Mouse (Mus musculus): ENCODE data around the gene Pde4a. TPM values are rescaled to one million over a fixed set of nuclear protein-coding genes. Genes with fewer than 3 reads are reported as not detected.
A peak's percentile ranks its signal among the peaks of the same experiment; 100 is the strongest.

Pde4a gene
- polyA plus RNA-seq, 1 experiment, result 9.0 TPM

GRCm38 (mm10) chr9:21238733-21239464 is 73.4 kb downstream of the Pde4a start, which contains the start of gene Keap1:
Keap1 (minus strand) TSS chr9:21239361.
- Histone ChIP-seq H3K27ac (ENCODE audit: insufficient read depth, low read depth, low read length) (peak within 1 kb of the TSS; percentile 93), H3K4me3 (ENCODE audit: insufficient read depth, low read depth, low read length) (peak within 1 kb of the TSS; percentile 91), H3K27me3 (replicated peaks; ENCODE audit: control insufficient read depth, insufficient read depth, low read length) (peaks cover 1% of the 10 kb centered on the region; the same call in 1 of the 2 replicates), H3K36me3 (ENCODE audit: control insufficient read depth, insufficient read depth, low read length) (no peaks in the 10 kb centered on the region), H3K4me1 (ENCODE audit: control insufficient read depth, insufficient read depth, low read length) (peaks cover 18% of the 10 kb centered on the region)
- peak; percentile 7 for TF ChIP-seq POLR2A (IDR thresholded peaks at IDR 0.05; ENCODE audit: low read depth, low read length)
- TF ChIP-seq CTCF (conservative IDR thresholded peaks at IDR 0.05; ENCODE audit: insufficient read depth, insufficient read length, low read depth, low read length), result no peak
- DNase-seq, result peak; percentile 87
- WGBS, result under 1% methylated on average over 87 of the region's 90 CpGs

- peak overlapping the region; percentile 93 for H3K27ac ChIP-seq (ENCODE audit: insufficient read depth, low read depth, low read length)
- H3K4me3 ChIP-seq (ENCODE audit: insufficient read depth, low read depth, low read length), result peak overlapping the region; percentile 91
- H3K36me3 ChIP-seq (ENCODE audit: control insufficient read depth, insufficient read depth, low read length), result no peaks in the 10 kb centered on the region
- H3K4me1 ChIP-seq (ENCODE audit: control insufficient read depth, insufficient read depth, low read length), result peaks cover 18% of the 10 kb centered on the region
- 35% methylated on average over 4 of the region's 4 CpGs for WGBS
- TF ChIP-seq CTCF (conservative IDR thresholded peaks at IDR 0.05; ENCODE audit: insufficient read depth, insufficient read length, low read depth, low read length) (no peak), POLR2A (IDR thresholded peaks at IDR 0.05; ENCODE audit: low read depth, low read length) (no peak)
- peaks cover 3% of the 10 kb centered on the region; the same call in 1 of the 2 replicates for H3K27me3 ChIP-seq (replicated peaks; ENCODE audit: control insufficient read depth, insufficient read depth, low read length)
- DNase-seq, result no peak
Measured at GRCm38 (mm10) chr9:21239465-21239848, 73.9 kb downstream of the Pde4a start.

- Histone ChIP-seq H3K27ac (ENCODE audit: insufficient read depth, low read depth, low read length) (no peak overlapping the region), H3K27me3 (replicated peaks; ENCODE audit: control insufficient read depth, insufficient read depth, low read length) (peaks cover 5% of the 10 kb centered on the region), H3K4me3 (ENCODE audit: insufficient read depth, low read depth, low read length) (no peak overlapping the region), H3K4me1 (ENCODE audit: control insufficient read depth, insufficient read depth, low read length) (peaks cover 18% of the 10 kb centered on the region), H3K36me3 (ENCODE audit: control insufficient read depth, insufficient read depth, low read length) (no peaks in the 10 kb centered on the region)
- DNase-seq, result peak; percentile 90
- no peak for TF ChIP-seq POLR2A (IDR thresholded peaks at IDR 0.05; ENCODE audit: low read depth, low read length)
- TF ChIP-seq CTCF (conservative IDR thresholded peaks at IDR 0.05; ENCODE audit: insufficient read depth, insufficient read length, low read depth, low read length), result peak; percentile 98
- WGBS, result 5% methylated on average over 11 of the region's 11 CpGs
Measured at GRCm38 (mm10) chr9:21241343-21241742, 75.8 kb downstream of the Pde4a start.

GRCm38 (mm10) chr9:21243826-21244427 is 78.4 kb downstream of the Pde4a start:
- no peaks in the 10 kb centered on the region for H3K36me3 ChIP-seq (ENCODE audit: control insufficient read depth, insufficient read depth, low read length)
- WGBS, result 8% methylated on average over 42 of the region's 42 CpGs
- peak overlapping the region; percentile 39; the same call in 1 of the 2 replicates for H3K4me3 ChIP-seq (ENCODE audit: insufficient read depth, low read depth, low read length)
- H3K27me3 ChIP-seq (replicated peaks; ENCODE audit: control insufficient read depth, insufficient read depth, low read length), result peaks cover 5% of the 10 kb centered on the region
- DNase-seq, result no peak
- H3K4me1 ChIP-seq (ENCODE audit: control insufficient read depth, insufficient read depth, low read length), result peaks cover 4% of the 10 kb centered on the region; the same call in 1 of the 2 replicates
- TF ChIP-seq CTCF (conservative IDR thresholded peaks at IDR 0.05; ENCODE audit: insufficient read depth, insufficient read length, low read depth, low read length) (no peak), POLR2A (IDR thresholded peaks at IDR 0.05; ENCODE audit: low read depth, low read length) (no peak)
- no peak overlapping the region for H3K27ac ChIP-seq (ENCODE audit: insufficient read depth, low read depth, low read length)

GRCm38 (mm10) chr9:21244428-21245112 is 79.1 kb downstream of the Pde4a start:
- TF ChIP-seq CTCF (conservative IDR thresholded peaks at IDR 0.05; ENCODE audit: insufficient read depth, insufficient read length, low read depth, low read length), result no peak
- no peak for TF ChIP-seq POLR2A (IDR thresholded peaks at IDR 0.05; ENCODE audit: low read depth, low read length)
- Histone ChIP-seq H3K36me3 (ENCODE audit: control insufficient read depth, insufficient read depth, low read length) (no peaks in the 10 kb centered on the region), H3K27me3 (replicated peaks; ENCODE audit: control insufficient read depth, insufficient read depth, low read length) (peaks cover 5% of the 10 kb centered on the region), H3K4me3 (ENCODE audit: insufficient read depth, low read depth, low read length) (peak overlapping the region; percentile 39; the same call in 1 of the 2 replicates), H3K27ac (ENCODE audit: insufficient read depth, low read depth, low read length) (no peak overlapping the region), H3K4me1 (ENCODE audit: control insufficient read depth, insufficient read depth, low read length) (peaks cover under 1% of the 10 kb centered on the region; the same call in 1 of the 2 replicates)
- DNase-seq, result peak; percentile 27
- WGBS, result under 1% methylated on average over 72 of the region's 72 CpGs

- Histone ChIP-seq H3K36me3 (ENCODE audit: control insufficient read depth, insufficient read depth, low read length) (no peaks in the 10 kb centered on the region), H3K27me3 (replicated peaks; ENCODE audit: control insufficient read depth, insufficient read depth, low read length) (peaks cover 5% of the 10 kb centered on the region), H3K4me3 (ENCODE audit: insufficient read depth, low read depth, low read length) (no peak overlapping the region), H3K27ac (ENCODE audit: insufficient read depth, low read depth, low read length) (no peak overlapping the region), H3K4me1 (ENCODE audit: control insufficient read depth, insufficient read depth, low read length) (no peaks in the 10 kb centered on the region; the same call in 1 of the 2 replicates)
- no peak for TF ChIP-seq POLR2A (IDR thresholded peaks at IDR 0.05; ENCODE audit: low read depth, low read length)
- no peak for TF ChIP-seq CTCF (conservative IDR thresholded peaks at IDR 0.05; ENCODE audit: insufficient read depth, insufficient read length, low read depth, low read length)
- WGBS, result 6% methylated on average over 16 of the region's 16 CpGs
- DNase-seq, result no peak
Measured at GRCm38 (mm10) chr9:21245113-21245487, 79.6 kb downstream of the Pde4a start.

All from kidney, adult 2 months (tissue).